Mouse (Mus musculus) lung, adult 2 months (tissue): Measurements from ENCODE around the gene Atp6v1g3.

ENCODE experiments used
- CTCF ChIP-seq: fragments of 200-500 bp; IDR thresholded peaks from 2 replicates; pipeline ENCODE4 v1.5.1; 2011; ENCODE audit warnings: mild to moderate bottlenecking, low read length, control low read depth; ENCODE audit not compliant: insufficient read depth
- POLR2A ChIP-seq: fragments of 200-500 bp; IDR thresholded peaks from 2 replicates; pipeline ENCODE4 v1.6.1; 2011; ENCODE audit warnings: low read depth, mild to moderate bottlenecking, control low read depth, low read length, borderline replicate concordance; ENCODE audit errors: extremely low read depth

- TF ChIP-seq CTCF = no peak
- no peak for TF ChIP-seq POLR2A
These were observed 57.0 kb downstream of the Atp6v1g3 start for GRCm38 (mm10) chr1:138330556-138330955.
